Mouse (Mus musculus): ENCODE measurements at regions not wholly inside any gene's neighbourhood (a gene's known extent, or its start where the extent isn't known, plus 50 kb on each side); places are given as distances from the start of the nearest gene placed in this dataset.

- H3K4me3 ChIP-seq (replicated peaks in 1 of 3; ENCODE audit: low read depth in 2 of 3, low read length in 2 of 3, poor library complexity in 1 of 3): no peak overlapping the region
- no peak for DNase-seq (ENCODE audit: extremely low read depth)
- no peak overlapping the region for H3K4me2 ChIP-seq (ENCODE audit: insufficient read depth, low read depth, poor library complexity, severe bottlenecking)
- no peak overlapping the region for H3K27ac ChIP-seq (ENCODE audit: insufficient read depth, low read depth)
- no peaks in the 10 kb centered on the region for H3K4me1 ChIP-seq (ENCODE audit: control insufficient read depth in 1 of 2, insufficient read depth in 2 of 2)
- H3K9ac ChIP-seq (ENCODE audit: insufficient read depth, low read depth): no peak overlapping the region
- dilution Hi-C loops (cut with MboI; ENCODE audit: extremely low pct_ligation_motif_present, extremely low pct_unique_long_range_greater_than_20kb, low sequenced_read_pairs) (no loop called here), in situ Hi-C loops (cut with MboI; ENCODE audit: low pct_ligation_motif_present, low pct_unique_long_range_greater_than_20kb, low sequenced_read_pairs) (no loop called here)
- no peaks in the 10 kb centered on the region for H3K79me2 ChIP-seq (replicated peaks; ENCODE audit: control insufficient read depth, extremely low read depth, insufficient read depth, poor library complexity, severe bottlenecking)
- no peaks in the 10 kb centered on the region for H3K27me3 ChIP-seq (replicated peaks)
- H3K36me3 ChIP-seq (replicated peaks in 1 of 2; ENCODE audit: control insufficient read depth in 1 of 2, insufficient read depth in 1 of 2, low read length in 1 of 2): no peaks in the 10 kb centered on the region
- H3K9me3 ChIP-seq (replicated peaks; ENCODE audit: low read length): peaks cover 32% of the 10 kb centered on the region
- TF ChIP-seq ZC3H11A (IDR thresholded peaks at IDR 0.05; ENCODE audit: low read depth, low read length) (no peak), CTCF (conservative IDR thresholded peaks at IDR 0.05 in 1 of 2, IDR thresholded peaks at IDR 0.05 in 1 of 2; ENCODE audit: low read depth in 2 of 2, low read length in 2 of 2) (no peak), KAT2A (IDR thresholded peaks at IDR 0.05; ENCODE audit: insufficient replicate concordance, low read length) (no peak), POLR2A (IDR thresholded peaks at IDR 0.05; ENCODE audit: low read depth, low read length) (no peak), ZKSCAN1 (IDR thresholded peaks at IDR 0.05; ENCODE audit: borderline replicate concordance, low read depth, low read length) (no peak), MAZ (IDR thresholded peaks at IDR 0.05; ENCODE audit: low read depth, low read length) (no peak), CHD2 (IDR thresholded peaks at IDR 0.05; ENCODE audit: low read length) (no peak), HCFC1 (IDR thresholded peaks at IDR 0.05; ENCODE audit: low read depth, low read length) (no peak), ETS1 (conservative IDR thresholded peaks at IDR 0.05; ENCODE audit: low read depth, low read length) (no peak), ZNF384 (IDR thresholded peaks at IDR 0.05; ENCODE audit: low read depth, low read length) (no peak)
These were observed 1292.0 kb upstream of the Flrt2 start for GRCm38 (mm10) chr12:94399991-94400390.

GRCm38 (mm10) chr12:94420918-94421317 lies 1271.1 kb upstream of the Flrt2 start:
- DNase-seq (ENCODE audit: extremely low read depth): no peak
- Histone ChIP-seq H3K9ac (ENCODE audit: insufficient read depth, low read depth) (no peak overlapping the region), H3K79me2 (replicated peaks; ENCODE audit: control insufficient read depth, extremely low read depth, insufficient read depth, poor library complexity, severe bottlenecking) (no peaks in the 10 kb centered on the region), H3K36me3 (replicated peaks in 1 of 2; ENCODE audit: control insufficient read depth in 1 of 2, insufficient read depth in 1 of 2, low read length in 1 of 2) (no peaks in the 10 kb centered on the region), H3K9me3 (replicated peaks; ENCODE audit: low read length) (peaks cover 10% of the 10 kb centered on the region), H3K4me2 (ENCODE audit: insufficient read depth, low read depth, poor library complexity, severe bottlenecking) (no peak overlapping the region), H3K27me3 (replicated peaks) (no peaks in the 10 kb centered on the region), H3K4me3 (replicated peaks in 1 of 3; ENCODE audit: low read depth in 2 of 3, low read length in 2 of 3, poor library complexity in 1 of 3) (no peak overlapping the region), H3K27ac (ENCODE audit: insufficient read depth, low read depth) (no peak overlapping the region), H3K4me1 (ENCODE audit: control insufficient read depth in 1 of 2, insufficient read depth in 2 of 2) (no peaks in the 10 kb centered on the region)
- TF ChIP-seq NRF1 (IDR thresholded peaks at IDR 0.05; ENCODE audit: low read depth, low read length) (no peak), CHD2 (IDR thresholded peaks at IDR 0.05; ENCODE audit: low read length) (no peak), IRF4 (IDR thresholded peaks at IDR 0.05; ENCODE audit: low read depth, low read length) (no peak), USF1 (IDR thresholded peaks at IDR 0.05; ENCODE audit: low read depth, low read length) (no peak)
- dilution Hi-C loops (cut with MboI; ENCODE audit: extremely low pct_ligation_motif_present, extremely low pct_unique_long_range_greater_than_20kb, low sequenced_read_pairs) (no loop called here), in situ Hi-C loops (cut with MboI; ENCODE audit: low pct_ligation_motif_present, low pct_unique_long_range_greater_than_20kb, low sequenced_read_pairs) (no loop called here)

GRCm38 (mm10) chr12:94421743-94422142 lies 1270.3 kb upstream of the Flrt2 start:
- Histone ChIP-seq H3K4me3 (replicated peaks in 1 of 3; ENCODE audit: low read depth in 2 of 3, low read length in 2 of 3, poor library complexity in 1 of 3) (no peak overlapping the region), H3K9ac (ENCODE audit: insufficient read depth, low read depth) (no peak overlapping the region), H3K79me2 (replicated peaks; ENCODE audit: control insufficient read depth, extremely low read depth, insufficient read depth, poor library complexity, severe bottlenecking) (no peaks in the 10 kb centered on the region), H3K36me3 (replicated peaks in 1 of 2; ENCODE audit: control insufficient read depth in 1 of 2, insufficient read depth in 1 of 2, low read length in 1 of 2) (no peaks in the 10 kb centered on the region), H3K27ac (ENCODE audit: insufficient read depth, low read depth) (no peak overlapping the region), H3K9me3 (replicated peaks; ENCODE audit: low read length) (peaks cover 10% of the 10 kb centered on the region), H3K4me1 (ENCODE audit: control insufficient read depth in 1 of 2, insufficient read depth in 2 of 2) (no peaks in the 10 kb centered on the region), H3K27me3 (replicated peaks) (no peaks in the 10 kb centered on the region), H3K4me2 (ENCODE audit: insufficient read depth, low read depth, poor library complexity, severe bottlenecking) (no peak overlapping the region)
- TF ChIP-seq ZC3H11A (IDR thresholded peaks at IDR 0.05; ENCODE audit: low read depth, low read length) (no peak), BHLHE40 (IDR thresholded peaks at IDR 0.05; ENCODE audit: low read depth, low read length) (no peak), IRF4 (IDR thresholded peaks at IDR 0.05; ENCODE audit: low read depth, low read length) (no peak), POLR2AphosphoS2 (IDR thresholded peaks at IDR 0.05; ENCODE audit: low read depth, low read length) (no peak), JUN (IDR thresholded peaks at IDR 0.05; ENCODE audit: insufficient read depth, low read depth, low read length) (no peak), KAT2A (IDR thresholded peaks at IDR 0.05; ENCODE audit: insufficient replicate concordance, low read length) (no peak), JUND (conservative IDR thresholded peaks at IDR 0.05; ENCODE audit: low read depth, low read length) (no peak), CTCF (conservative IDR thresholded peaks at IDR 0.05 in 1 of 2, IDR thresholded peaks at IDR 0.05 in 1 of 2; ENCODE audit: low read depth in 2 of 2, low read length in 2 of 2) (no peak), UBTF (IDR thresholded peaks at IDR 0.05; ENCODE audit: low read depth, low read length) (no peak), ZKSCAN1 (IDR thresholded peaks at IDR 0.05; ENCODE audit: borderline replicate concordance, low read depth, low read length) (no peak), MYC (IDR thresholded peaks at IDR 0.05; ENCODE audit: low read depth, low read length) (no peak), PAX5 (IDR thresholded peaks at IDR 0.05; ENCODE audit: low read length) (no peak), EP300 (IDR thresholded peaks at IDR 0.05; ENCODE audit: low read length) (no peak), SMC3 (IDR thresholded peaks at IDR 0.05; ENCODE audit: low read depth, low read length) (no peak), E2F4 (IDR thresholded peaks at IDR 0.05; ENCODE audit: insufficient replicate concordance, low read depth, low read length) (no peak), MXI1 (IDR thresholded peaks at IDR 0.05; ENCODE audit: low read depth, low read length) (no peak), USF2 (conservative IDR thresholded peaks at IDR 0.05; ENCODE audit: low read depth, low read length) (no peak), TBP (conservative IDR thresholded peaks at IDR 0.05; ENCODE audit: low read depth, low read length) (no peak), TCF12 (IDR thresholded peaks at IDR 0.05; ENCODE audit: low read depth, low read length) (no peak)
- dilution Hi-C loops (cut with MboI; ENCODE audit: extremely low pct_ligation_motif_present, extremely low pct_unique_long_range_greater_than_20kb, low sequenced_read_pairs): no loop called here
- in situ Hi-C loops (cut with MboI; ENCODE audit: low pct_ligation_motif_present, low pct_unique_long_range_greater_than_20kb, low sequenced_read_pairs): no loop called here
- no peak for DNase-seq (ENCODE audit: extremely low read depth)
